Comparison of ENCODE assay signal across 34 mouse cellular contexts in genomic region chr3:85584966-85585365, GRCm38 (mm10). TPM values are rescaled to one million over a fixed set of nuclear protein-coding genes. Genes with fewer than 3 reads are reported as not detected.
DNase-seq lines count a peak whose midpoint lies in the region; ATAC-seq and TF ChIP-seq lines count a peak whose summit lies in the region.
"Had no signal": no experiment of that assay in that cellular context is flagged by ENCODE, and none has a peak within 500 bp of the region (broad histone marks: within the 10 kb centered on the region; RNA-seq: fewer than 3 reads in every experiment).

No protein-coding gene starts in this region.

- no peak for TF ChIP-seq CTCF in G1E (IDR thresholded peaks at IDR 0.05; ENCODE audit: low read depth, low read length)

- H3K9me3 ChIP-seq in G1E (replicated peaks) = no peaks in the 10 kb centered on the region
- no peaks in the 10 kb centered on the region for H3K9me3 ChIP-seq in liver, embryonic 13.5 days (replicated peaks)
- no peaks in the 10 kb centered on the region for H3K9me3 ChIP-seq in forebrain, embryonic 12.5 days
- H3K9me3 ChIP-seq: embryonic facial prominence, embryonic 12.5 days; forebrain, embryonic 15.5 days; heart, embryonic 12.5 days; kidney, embryonic 15.5 days; limb, embryonic 13.5 days; midbrain, embryonic 10.5 days; midbrain, embryonic 15.5 days; neural tube, embryonic 12.5 days had no signal

- H3K27ac ChIP-seq in liver, embryonic 13.5 days = 0 out of 2 replicates have a peak overlapping the region, but pooled peaks have one; percentile 31
- no peak overlapping the region for H3K27ac ChIP-seq in forebrain, embryonic 12.5 days
- H3K27ac ChIP-seq: embryonic facial prominence, embryonic 12.5 days; forebrain, embryonic 15.5 days; gastrocnemius, adult 2 months; hindbrain, embryonic 14.5 days; kidney, embryonic 15.5 days; left cerebral cortex, adult 2 months; limb, embryonic 13.5 days; macrophage; midbrain, embryonic 10.5 days; midbrain, embryonic 15.5 days; neural tube, embryonic 12.5 days had no signal

- ATAC-seq in G1E (ENCODE audit: extremely low read depth, insufficient number of reproducible peaks, low FRiP score, poor library complexity, severe bottlenecking) = peak; percentile 69
- ATAC-seq in liver, embryonic 13.5 days (ENCODE audit: low read depth) = peak; percentile 92
- ATAC-seq in megakaryocyte progenitor cell, adult 5-6 weeks (replicated peaks; ENCODE audit: poor library complexity) = peak; percentile 87
- no peak for ATAC-seq in forebrain, embryonic 12.5 days (ENCODE audit: low FRiP score)
- no peak for ATAC-seq in inflammation-experienced regulatory T-cells, adult 6 months
- ATAC-seq: CD4-positive, CD25-positive, alpha-beta regulatory T cell, adult 4 months; forebrain, embryonic 15.5 days; midbrain, embryonic 15.5 days had no signal

- H3K9ac ChIP-seq in liver, embryonic 13.5 days = no peak overlapping the region
- H3K9ac ChIP-seq in forebrain, embryonic 12.5 days = no peak overlapping the region
- H3K9ac ChIP-seq: embryonic facial prominence, embryonic 12.5 days; forebrain, embryonic 15.5 days; heart, embryonic 12.5 days; hindbrain, embryonic 14.5 days; kidney, embryonic 15.5 days; limb, embryonic 13.5 days; midbrain, embryonic 15.5 days; neural tube, embryonic 12.5 days had no signal

- peaks cover 63% of the 10 kb centered on the region for H3K4me1 ChIP-seq in G1E (ENCODE audit: insufficient read depth, low read depth, low read length)
- peaks cover 61% of the 10 kb centered on the region for H3K4me1 ChIP-seq in liver, embryonic 13.5 days (replicated peaks)
- no peaks in the 10 kb centered on the region for H3K4me1 ChIP-seq in forebrain, embryonic 12.5 days
- H3K4me1 ChIP-seq: embryonic facial prominence, embryonic 12.5 days; forebrain, embryonic 15.5 days; kidney, embryonic 15.5 days; limb, embryonic 13.5 days; midbrain, embryonic 10.5 days; midbrain, embryonic 15.5 days; neural tube, embryonic 12.5 days had no signal

- H3K27me3 ChIP-seq in G1E (ENCODE audit: insufficient read depth, low read length) = no peaks in the 10 kb centered on the region
- no peaks in the 10 kb centered on the region for H3K27me3 ChIP-seq in liver, embryonic 13.5 days
- no peaks in the 10 kb centered on the region for H3K27me3 ChIP-seq in forebrain, embryonic 12.5 days
- H3K27me3 ChIP-seq: embryonic facial prominence, embryonic 12.5 days; forebrain, embryonic 15.5 days; heart, embryonic 12.5 days; kidney, embryonic 15.5 days; limb, embryonic 13.5 days; midbrain, embryonic 15.5 days; neural tube, embryonic 12.5 days had no signal

- DNase-seq in G1E (ENCODE audit: low spot score) = no peak
- DNase-seq in c-Kit-positive CD71-positive TER-119-negative erythroid progenitor cells, embryonic 14.5 days (ENCODE audit: low read depth) = peak; percentile 71
- peak; percentile 62 for DNase-seq in liver, embryonic 13.5 days
- no peak for DNase-seq in urinary bladder, postnatal 14 days (ENCODE audit: low spot score)
- DNase-seq: adrenal gland, postnatal 10 days; cerebellum, adult 11-12 months; cerebellum, adult 9-11 months; embryo, embryonic 11 days; gastrocnemius, adult 2 months; gastrocnemius, postnatal 36 days; heart, adult 18-20 months; kidney, adult 11 months; lung, adult 2 months; lung, postnatal 10 days; right cerebral cortex, adult 18-20 months; spleen, adult 18-20 months; thymus, adult 2 months; thymus, postnatal 36 days had no signal

- H3K36me3 ChIP-seq in G1E (replicated peaks) = peaks cover 53% of the 10 kb centered on the region
- no peaks in the 10 kb centered on the region; the same call in 1 of the 2 replicates for H3K36me3 ChIP-seq in liver, embryonic 13.5 days
- H3K36me3 ChIP-seq in forebrain, embryonic 12.5 days (replicated peaks) = no peaks in the 10 kb centered on the region
- H3K36me3 ChIP-seq: embryonic facial prominence, embryonic 12.5 days; forebrain, embryonic 15.5 days; heart, embryonic 12.5 days; limb, embryonic 13.5 days; midbrain, embryonic 10.5 days; midbrain, embryonic 15.5 days; neural tube, embryonic 12.5 days had no signal

- WGBS in liver, embryonic 13.5 days (ENCODE audit: insufficient replicate concordance) = 21% methylated on average over 4 of the region's 4 CpGs
- WGBS in forebrain, embryonic 12.5 days = 93% methylated on average over 4 of the region's 4 CpGs

- peak overlapping the region; percentile 27; the same call in 1 of the 2 replicates for H3K4me2 ChIP-seq in liver, embryonic 13.5 days
- no peak overlapping the region for H3K4me2 ChIP-seq in forebrain, embryonic 12.5 days
- H3K4me2 ChIP-seq: embryonic facial prominence, embryonic 12.5 days; forebrain, embryonic 15.5 days; heart, embryonic 12.5 days; hindbrain, embryonic 14.5 days; kidney, embryonic 15.5 days; limb, embryonic 13.5 days; midbrain, embryonic 15.5 days; neural tube, embryonic 12.5 days had no signal

- H3K4me3 ChIP-seq in G1E (ENCODE audit: low read depth, low read length) = no peak overlapping the region
- no peak overlapping the region for H3K4me3 ChIP-seq in liver, embryonic 13.5 days (replicated peaks)
- H3K4me3 ChIP-seq in forebrain, embryonic 12.5 days (replicated peaks) = no peak overlapping the region
- H3K4me3 ChIP-seq: embryonic facial prominence, embryonic 12.5 days; forebrain, embryonic 15.5 days; gastrocnemius, adult 2 months; heart, embryonic 12.5 days; kidney, embryonic 15.5 days; left cerebral cortex, adult 2 months; limb, embryonic 13.5 days; midbrain, embryonic 10.5 days; midbrain, embryonic 15.5 days; myocyte; neural tube, embryonic 12.5 days had no signal

RNA-seq across cellular contexts. Expression of gene Gatb, which starts 11.0 kb away (rescaled TPM):
- total RNA-seq in G1E (2014; fragmentation: Nextera tagmentation) = 22.4 and 23.3 TPM in 2 replicates
- total RNA-seq in G1E (2017) = 18.9 and 19.5 TPM in 2 replicates
- 2.8 and 8.4 TPM in 2 replicates for polyA plus RNA-seq in G1E (2012)
- polyA plus RNA-seq in liver, embryonic 13.5 days (2015; fragmentation: Nextera tagmentation; extraction: Ambion mirVana) = 17.8 and 19.9 TPM in 2 replicates
- total RNA-seq in megakaryocyte progenitor cell, adult 5-6 weeks (2015) = 7.7 and 9.3 TPM in 2 replicates
- 12.2 and 14.3 TPM in 2 replicates for total RNA-seq in megakaryocyte progenitor cell, adult 5-6 weeks (2017)
- polyA plus RNA-seq in forebrain, embryonic 12.5 days (2016; fragmentation: Nextera tagmentation; extraction: Ambion mirVana) = 20.3 and 25.3 TPM in 2 replicates
- 10 to 100 TPM; 14.5 to 21.5 (median 18.3) TPM for polyA plus RNA-seq in inflammation-experienced regulatory T-cells, adult 6 months (2017; shearing (Covaris generic))

Comparison
In these comparisons a context has a peak if more than half of its experiments do, and no peak if none do; other contexts are left out.
1. ATAC-seq: peak in G1E (single experiment), liver, embryonic 13.5 days (single experiment) and megakaryocyte progenitor cell, adult 5-6 weeks (single experiment); none in forebrain, embryonic 12.5 days (single experiment) and inflammation-experienced regulatory T-cells, adult 6 months (single experiment).
2. DNase-seq: peak in c-Kit-positive CD71-positive TER-119-negative erythroid progenitor cells, embryonic 14.5 days (single experiment) and liver, embryonic 13.5 days (single experiment); none in G1E (single experiment) and urinary bladder, postnatal 14 days (single experiment).